Mouse (Mus musculus) heart, adult 9 months (tissue): ENCODE measurements at regions not wholly inside any gene's neighbourhood (a gene's known extent, or its start where the extent isn't known, plus 50 kb on each side); places are given as distances from the start of the nearest gene placed in this dataset.
A peak's percentile ranks its signal among the peaks of the same experiment; 100 is the strongest.

Source experiments
- DNase-seq, 2 experiments: peaks; one replicate each; pipeline ENCODE4 v3.0.0; 2022; ENCODE audit warnings: low spot score in 2 of 2

DNA sequence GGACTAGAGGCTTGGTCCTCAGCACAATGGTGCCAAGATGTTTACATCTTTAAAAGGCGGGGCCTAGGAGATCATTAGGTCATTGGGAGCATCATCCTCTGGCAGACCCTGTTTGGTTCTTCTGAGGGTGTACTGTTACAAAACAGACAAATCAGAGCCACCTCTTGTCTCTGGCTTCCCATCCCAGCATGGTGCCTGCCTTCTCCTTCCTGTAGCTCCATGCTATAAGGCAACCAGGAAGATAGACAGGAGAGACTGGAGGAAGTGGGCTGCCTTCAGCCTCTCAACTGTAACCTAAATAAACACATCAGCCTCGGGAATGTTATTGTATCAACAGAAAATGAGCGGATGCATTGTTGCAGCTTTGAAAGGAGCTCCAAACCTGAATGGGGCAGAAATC is 529.8 kb upstream of the Gm765 start:
- no peak for DNase-seq

DNA sequence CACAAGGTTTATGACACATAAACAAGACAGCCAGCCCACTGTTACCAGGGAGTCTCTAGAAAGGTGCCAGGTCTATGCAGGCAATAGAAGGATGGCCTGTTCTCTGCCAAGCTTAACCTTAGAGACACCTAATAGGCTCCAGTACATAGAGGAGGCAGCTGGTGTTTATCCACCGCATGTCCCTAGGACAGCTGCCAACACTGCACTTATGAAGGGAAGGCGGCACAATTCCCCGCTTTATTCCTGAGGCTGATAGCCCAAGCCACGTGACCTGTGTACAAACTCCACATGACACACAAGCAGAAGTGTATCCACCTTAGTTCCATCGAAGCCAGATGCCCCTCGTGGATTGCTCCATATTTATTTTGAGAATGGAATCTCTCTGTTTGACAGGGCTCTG is 527.2 kb upstream of the Gm765 start:
- DNase-seq, result no peak

DNA sequence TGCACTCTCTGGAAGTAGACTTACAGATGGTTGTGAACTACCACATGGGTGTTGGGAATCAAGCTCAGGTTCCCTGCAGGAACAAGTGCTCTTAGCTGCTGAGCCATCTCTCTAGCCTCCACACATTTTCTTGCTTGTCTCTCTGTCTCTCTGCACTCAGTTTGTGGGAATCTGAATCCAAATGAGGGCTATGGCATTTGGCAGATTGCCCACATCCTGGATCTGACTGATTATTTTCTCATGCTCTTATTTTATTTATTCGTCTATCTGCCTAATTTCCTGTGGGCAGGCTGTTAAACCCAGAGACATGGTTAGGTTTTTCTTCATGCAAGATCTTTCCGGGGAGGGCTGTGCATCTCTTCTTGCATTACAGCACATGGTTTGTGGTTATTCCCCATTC is 521.8 kb upstream of the Gm765 start:
- no peak for DNase-seq

- DNase-seq, result no peak
These were observed 513.4 kb upstream of the Gm765 start for GRCm38 (mm10) chr6:98855958-98856357.

DNA sequence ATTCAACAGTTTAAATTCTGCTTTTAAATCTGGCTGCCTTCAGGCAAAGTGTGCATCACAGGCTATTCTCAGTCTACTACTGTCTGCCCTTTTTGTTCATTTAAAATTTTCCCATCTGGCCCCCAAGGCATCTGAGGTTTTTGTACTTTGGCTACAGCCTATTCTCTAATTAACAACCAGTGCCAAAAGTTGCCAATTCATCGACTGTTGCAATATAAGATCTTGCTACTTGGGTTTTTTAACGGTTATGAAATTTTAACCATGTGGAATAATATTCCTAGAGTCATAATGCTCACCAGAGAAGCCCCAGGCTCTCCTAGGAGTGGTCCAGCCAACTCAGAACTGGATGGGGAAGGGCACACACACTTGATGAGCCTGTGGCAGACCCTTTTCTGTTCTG is 508.4 kb upstream of the Gm765 start:
- no peak for DNase-seq

- DNase-seq, result no peak
These were observed 506.3 kb upstream of the Gm765 start for GRCm38 (mm10) chr6:98848835-98849234.

DNA sequence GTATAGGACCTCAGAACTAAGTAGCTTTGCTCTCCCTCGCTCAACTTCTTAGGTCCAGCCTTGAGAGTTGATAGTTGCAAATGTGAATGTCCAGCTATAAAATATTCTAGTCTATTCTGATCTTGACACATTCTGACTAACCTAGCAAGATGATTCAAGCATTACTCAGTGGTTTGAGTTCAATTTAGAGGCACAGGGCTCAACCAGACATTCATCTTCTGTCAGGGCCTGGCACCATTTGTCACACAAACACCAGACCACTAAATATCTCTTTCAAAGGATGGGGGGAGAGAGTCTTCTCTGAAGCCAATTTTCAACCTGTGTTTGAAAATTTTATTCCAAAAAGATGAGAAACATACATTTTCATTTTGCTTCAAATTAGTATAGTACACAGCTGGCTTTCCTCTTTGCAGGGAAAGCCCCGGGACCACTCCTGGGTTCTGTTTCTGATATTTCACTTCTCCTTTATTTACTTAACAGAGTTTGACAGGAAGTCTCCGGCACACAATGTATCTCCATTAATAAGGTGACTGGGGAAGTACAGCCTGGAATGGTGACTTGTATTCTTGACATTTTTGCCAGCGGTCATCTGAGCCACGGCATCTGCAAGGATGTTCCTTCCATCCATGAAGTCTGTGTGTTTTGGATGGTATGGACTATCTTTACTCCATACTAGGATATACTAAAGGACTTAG is 503.6 kb upstream of the Gm765 start:
- peak in 1 of 2 experiments; percentile 10 for DNase-seq

DNA sequence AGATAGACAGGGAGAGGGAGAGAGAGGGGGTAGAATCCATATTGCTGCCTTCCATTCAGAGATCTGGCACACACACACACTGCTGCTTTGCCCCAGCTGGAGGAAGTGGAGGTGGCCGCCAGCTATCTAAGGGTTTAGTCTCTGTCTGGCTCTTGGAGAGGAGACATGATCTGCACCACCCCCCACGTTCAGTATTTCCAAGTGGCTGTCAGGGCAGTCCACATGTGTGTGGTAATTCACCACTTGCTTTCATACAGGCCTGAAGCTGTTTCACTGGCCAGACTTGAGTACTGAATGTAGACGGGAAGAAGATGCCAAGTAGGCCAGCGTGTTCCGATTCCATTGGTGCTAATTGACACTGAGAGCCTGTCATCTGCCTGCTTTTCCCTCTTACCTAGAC is 501.0 kb upstream of the Gm765 start:
- no peak for DNase-seq

GRCm38 (mm10) chr6:98842924-98843323 is 500.4 kb upstream of the Gm765 start:
- DNase-seq, result no peak

DNA sequence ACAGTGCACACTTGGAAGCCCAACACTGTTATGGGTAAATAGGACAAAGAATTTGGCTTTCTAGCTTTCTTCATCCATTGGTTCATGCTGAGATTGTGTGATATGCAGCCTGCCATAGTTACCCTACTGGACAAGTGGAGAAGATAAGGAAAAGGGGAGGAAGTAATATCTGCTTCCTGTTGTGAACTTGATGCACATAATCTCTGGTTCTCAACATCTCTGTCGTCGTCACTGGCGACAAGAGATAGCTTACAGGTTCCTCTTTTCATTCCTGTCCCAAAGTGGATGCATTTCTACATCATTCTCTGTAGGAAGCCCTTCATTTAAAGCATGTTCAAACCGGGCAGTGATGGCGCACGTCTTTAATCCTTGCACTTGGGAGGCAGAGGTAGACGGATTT is 491.4 kb upstream of the Gm765 start:
- no peak for DNase-seq

- DNase-seq, result no peak
These were observed 487.6 kb upstream of the Gm765 start for GRCm38 (mm10) chr6:98830191-98830590.

DNA sequence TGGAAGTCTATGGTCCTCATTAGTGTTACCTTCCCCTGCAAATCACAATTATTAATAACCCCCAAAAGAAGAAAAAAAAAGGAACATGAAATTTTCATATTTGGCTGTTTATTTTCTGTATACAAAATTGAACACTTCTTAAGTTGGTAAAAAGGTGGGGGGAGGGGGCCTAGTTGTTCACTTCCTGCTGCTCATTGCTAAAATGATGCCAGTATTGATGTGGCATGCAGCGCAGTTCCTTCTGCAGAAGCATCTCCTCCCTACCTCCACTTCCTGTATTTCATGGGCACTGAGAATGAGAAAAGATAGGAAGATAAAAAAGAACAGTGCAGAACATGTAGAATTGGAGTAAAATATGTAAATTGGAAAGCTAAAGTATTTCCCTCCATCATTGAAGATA is 465.5 kb upstream of the Gm765 start:
- DNase-seq, result no peak

- DNase-seq, result no peak
These were observed 460.9 kb upstream of the Gm765 start for GRCm38 (mm10) chr6:98803384-98803949.

DNA sequence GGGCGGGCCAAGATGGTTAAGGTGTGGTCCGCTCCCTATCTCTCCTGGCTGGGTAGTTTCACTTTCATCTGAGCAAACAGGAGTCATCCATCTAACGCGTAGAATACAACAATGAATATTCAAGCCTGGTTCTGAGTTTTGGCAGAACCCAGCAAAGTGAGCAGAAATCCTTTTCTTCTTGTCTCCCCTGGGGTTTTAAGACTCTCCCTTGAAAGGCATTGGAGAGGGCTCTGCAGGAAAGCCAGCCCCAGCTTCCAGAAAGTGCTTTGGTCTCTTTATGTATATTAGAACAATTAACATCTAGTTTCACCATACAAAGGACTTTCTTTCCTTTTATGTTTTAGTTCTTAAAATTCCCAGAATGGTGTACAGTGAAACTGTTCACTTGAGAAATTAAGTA is 458.5 kb upstream of the Gm765 start:
- no peak for DNase-seq

GRCm38 (mm10) chr6:98800040-98800439 is 457.5 kb upstream of the Gm765 start:
- no peak for DNase-seq

- no peak for DNase-seq
These were observed 455.2 kb upstream of the Gm765 start for GRCm38 (mm10) chr6:98797778-98798177.

- no peak for DNase-seq
These were observed 454.8 kb upstream of the Gm765 start for GRCm38 (mm10) chr6:98797373-98797772.

DNA sequence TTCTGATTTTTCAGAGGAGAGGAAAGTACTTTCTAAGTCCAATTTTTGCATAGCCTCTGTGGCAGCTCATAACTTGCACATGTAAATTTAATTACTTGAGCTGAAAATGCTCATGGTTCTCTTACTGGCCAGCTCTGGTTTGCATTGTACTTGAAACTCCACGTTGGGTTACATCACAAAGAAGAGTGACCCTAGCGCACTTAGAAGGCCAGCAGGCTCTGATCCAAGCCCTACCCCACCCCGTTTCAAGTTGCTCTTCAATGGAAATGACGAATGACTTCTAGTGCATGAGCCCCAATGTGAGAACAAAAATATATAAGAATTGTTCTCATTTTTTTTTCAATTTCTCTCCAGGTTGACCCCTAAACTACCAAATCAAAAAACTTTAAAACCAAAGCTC is 454.1 kb upstream of the Gm765 start:
- no peak for DNase-seq

DNA sequence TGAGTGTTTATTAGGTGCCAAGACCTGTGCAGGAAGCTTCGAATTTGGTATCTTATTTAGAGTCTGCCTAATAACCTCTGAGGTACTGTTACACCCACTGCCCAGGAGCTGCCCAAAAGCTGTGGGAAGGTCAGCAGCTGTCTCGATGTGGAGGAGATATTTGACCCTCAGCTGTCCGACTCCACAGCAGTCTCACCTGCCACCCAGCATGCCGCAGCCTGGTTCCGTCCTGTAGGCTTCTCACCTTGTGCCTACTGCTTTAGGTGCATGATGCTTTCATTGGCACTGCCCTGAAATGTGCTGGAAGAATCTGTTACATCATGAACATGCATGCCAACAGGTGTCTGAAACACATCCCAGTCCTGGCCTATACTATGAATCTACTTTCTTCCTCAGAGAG is 444.9 kb upstream of the Gm765 start:
- no peak for DNase-seq

DNA sequence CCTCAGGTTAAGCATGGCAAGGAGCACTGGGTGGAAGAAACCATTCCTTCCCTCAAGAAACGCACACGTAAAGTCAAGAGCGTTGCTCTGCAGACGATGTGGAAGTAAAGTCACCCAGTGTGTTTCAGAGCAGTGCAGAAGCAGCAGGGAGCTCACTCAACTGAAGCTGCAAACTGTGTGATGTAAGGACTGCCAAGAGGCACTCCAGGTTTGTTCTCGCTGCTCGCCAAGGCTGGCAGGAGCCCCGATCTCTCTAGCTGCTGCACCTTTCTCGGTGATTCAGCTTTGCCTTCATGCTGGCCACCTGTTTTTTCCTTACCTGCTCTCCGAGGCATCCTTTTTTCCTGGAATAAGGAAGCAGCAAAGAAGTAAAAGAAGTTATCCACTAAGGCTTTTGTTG is 439.5 kb upstream of the Gm765 start:
- DNase-seq, result no peak

GRCm38 (mm10) chr6:98775780-98776179 is 433.2 kb upstream of the Gm765 start:
- no peak for DNase-seq

DNA sequence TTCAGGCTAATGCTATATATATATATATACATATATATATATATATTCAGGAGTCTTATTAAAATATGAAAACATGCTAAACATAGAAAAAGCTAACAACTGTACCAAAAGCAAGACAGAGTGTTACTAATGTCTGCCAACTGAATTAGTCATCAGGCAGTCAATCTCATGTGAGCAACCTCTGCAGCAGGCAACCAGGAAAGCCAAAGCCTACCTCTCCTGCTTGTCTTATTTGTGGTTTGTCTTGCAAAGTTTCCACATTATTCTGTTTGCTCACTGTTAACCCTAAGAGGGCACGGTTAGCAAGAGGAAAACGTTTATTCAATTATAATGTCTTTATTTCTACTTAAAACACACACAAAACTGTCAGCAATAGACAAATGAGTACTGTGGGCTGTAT is 427.4 kb upstream of the Gm765 start:
- DNase-seq, result no peak

GRCm38 (mm10) chr6:98769322-98769721 is 426.8 kb upstream of the Gm765 start:
- peak in 1 of 2 experiments; percentile 3 for DNase-seq

GRCm38 (mm10) chr6:98767858-98768336 is 425.3 kb upstream of the Gm765 start:
- DNase-seq, result no peak
